Mouse (Mus musculus) neural tube, embryonic 12.5 days (tissue): ENCODE results near the gene Slc35b3. TPM values are rescaled to one million over a fixed set of nuclear protein-coding genes. Genes with fewer than 3 reads are reported as not detected.

Experiments used
- ATAC-seq: fragments of 200-750 bp; cut with Nextera tagmentation; 2 replicates; pipeline ENCODE4 v1.8.0; 2017; ENCODE audit warnings: low read depth, mild to moderate bottlenecking, moderate TSS enrichment, moderate library complexity; ENCODE audit not compliant: low FRiP score
- H3K27ac ChIP-seq: fragments of 300-500 bp; sonication (generic); 2 replicates; pipeline ENCODE4 v1.5.1; 2016
- H3K27me3 ChIP-seq: fragments of 300-500 bp; sonication (generic); replicated peaks from 2 replicates; pipeline ENCODE4 v1.6.1; 2016; ENCODE audit warnings: mild to moderate bottlenecking
- H3K36me3 ChIP-seq: fragments of 300-500 bp; sonication (generic); 2 replicates; pipeline ENCODE4 v1.6.1; 2016; ENCODE audit warnings: mild to moderate bottlenecking
- H3K4me1 ChIP-seq: fragments of 300-500 bp; sonication (generic); 2 replicates; pipeline ENCODE4 v1.6.1; 2016
- H3K4me2 ChIP-seq: fragments of 300-500 bp; sonication (generic); replicated peaks from 2 replicates; pipeline ENCODE4 v1.6.1; 2016; ENCODE audit warnings: mild to moderate bottlenecking
- H3K4me3 ChIP-seq: fragments of 300-500 bp; sonication (generic); 2 replicates; pipeline ENCODE4 v1.5.1; 2016
- H3K9ac ChIP-seq: fragments of 300-500 bp; sonication (generic); 2 replicates; pipeline ENCODE4 v1.6.1; 2016; ENCODE audit warnings: mild to moderate bottlenecking
- H3K9me3 ChIP-seq: fragments of 300-500 bp; sonication (generic); 2 replicates; pipeline ENCODE4 v1.6.1; 2016; ENCODE audit warnings: mild to moderate bottlenecking
- WGBS: fragments of 180-500 bp; shearing (Covaris S2); methylation state at CpG from one replicate; pipeline ENCODE4 v1.1.7; 2016; 5-methylcytosine and 5-hydroxymethylcytosine counted together
- polyA plus RNA-seq: library from polyadenylated mRNA; unstranded; fragments of >200 nt; fragmentation: Nextera tagmentation; extraction: Ambion mirVana; gene quantifications from 2 replicates; pipeline ENCODE4 v1.2.1, GENCODE M21; 2016

Slc35b3 gene
- polyA plus RNA-seq, 1 experiment from 2014 or later: 33.4 TPM

DNA sequence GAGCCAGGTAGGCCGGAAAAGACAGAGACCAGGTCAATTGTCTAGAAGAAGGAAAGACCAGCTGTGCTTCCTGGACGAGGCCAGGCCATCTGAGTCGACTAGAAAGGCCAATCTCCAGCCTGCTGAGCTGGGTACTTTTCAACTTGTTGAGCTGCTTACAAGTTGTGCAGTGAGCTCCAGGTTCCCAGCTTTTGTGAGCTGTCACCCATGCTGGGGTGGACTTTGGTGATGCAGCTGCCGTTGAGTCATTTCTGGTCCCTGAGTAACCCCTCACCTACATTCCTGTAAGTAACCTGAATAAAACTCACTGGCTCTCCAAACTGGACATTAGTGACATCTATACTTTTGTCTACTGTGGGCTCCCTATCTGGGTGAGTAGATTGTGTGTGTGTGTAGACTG, 10.4 kb upstream of the Slc35b3 start:
- 66% methylated on average over 4 of the region's 4 CpGs for WGBS
- Histone ChIP-seq H3K9me3 (no peaks in the 10 kb centered on the region), H3K4me3 (no peak overlapping the region), H3K4me2 (no peak overlapping the region), H3K9ac (no peak overlapping the region), H3K27ac (no peak overlapping the region), H3K36me3 (no peaks in the 10 kb centered on the region), H3K4me1 (no peaks in the 10 kb centered on the region; the same call in 1 of the 2 replicates), H3K27me3 (no peaks in the 10 kb centered on the region)
- ATAC-seq: no peak

DNA sequence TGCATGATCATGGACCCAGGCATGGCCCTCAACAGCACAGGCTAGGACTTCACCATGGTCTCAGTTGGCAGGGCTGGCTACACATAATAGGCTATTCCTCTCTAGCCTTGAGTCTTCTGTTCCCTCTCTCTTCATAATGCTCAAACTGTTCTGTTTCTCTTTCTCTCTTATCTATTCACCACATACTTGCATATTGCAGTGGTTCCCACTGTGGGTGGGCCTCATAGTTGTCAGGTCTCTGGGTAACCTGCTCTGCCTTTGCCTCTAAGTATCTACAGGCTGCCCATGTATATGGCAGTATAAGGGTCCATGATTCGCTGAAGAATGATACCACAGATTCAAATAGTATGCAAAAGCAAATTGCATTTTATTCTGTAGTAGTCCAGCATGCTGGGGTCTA, 6.8 kb upstream of the Slc35b3 start:
- Histone ChIP-seq H3K4me3 (no peak overlapping the region), H3K27ac (no peak overlapping the region), H3K9me3 (no peaks in the 10 kb centered on the region), H3K9ac (no peak overlapping the region), H3K4me2 (no peak overlapping the region), H3K36me3 (no peaks in the 10 kb centered on the region), H3K27me3 (no peaks in the 10 kb centered on the region), H3K4me1 (no peaks in the 10 kb centered on the region; the same call in 1 of the 2 replicates)
- 89% methylated on average over 1 of the region's 1 CpGs for WGBS
- ATAC-seq: no peak

- H3K27ac ChIP-seq: no peak overlapping the region
- H3K27me3 ChIP-seq: no peaks in the 10 kb centered on the region
- H3K4me2 ChIP-seq: no peak overlapping the region
- no peak overlapping the region for H3K4me3 ChIP-seq
- no peak overlapping the region for H3K9ac ChIP-seq
- no peaks in the 10 kb centered on the region for H3K36me3 ChIP-seq
- 90% methylated on average over 2 of the region's 2 CpGs for WGBS
- ATAC-seq: no peak
- H3K4me1 ChIP-seq: no peaks in the 10 kb centered on the region
- no peaks in the 10 kb centered on the region for H3K9me3 ChIP-seq
Observed at GRCm38 (mm10) chr13:38966922-38967448, 6.3 kb upstream of the Slc35b3 start.

DNA sequence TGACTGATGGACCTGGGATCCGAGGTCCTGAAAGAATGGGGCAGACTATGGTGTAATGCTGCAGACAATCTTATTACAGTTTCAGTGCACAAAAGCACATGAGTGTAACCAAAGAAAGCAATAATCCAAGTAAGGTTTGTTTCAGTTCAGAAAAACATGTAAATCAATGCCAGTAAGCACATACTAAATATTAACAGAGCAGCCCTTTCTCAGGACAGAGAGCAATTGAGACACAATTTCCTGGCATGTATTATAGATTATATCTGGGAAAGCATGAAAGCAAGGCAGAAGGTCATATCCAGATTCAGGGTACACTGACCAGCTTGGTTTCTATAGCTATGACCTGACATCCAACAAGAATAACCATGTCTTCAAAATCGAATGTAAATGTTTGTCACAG, 2.1 kb upstream of the Slc35b3 start:
- Histone ChIP-seq H3K27ac (no peak overlapping the region), H3K4me3 (no peak overlapping the region), H3K9me3 (no peaks in the 10 kb centered on the region), H3K27me3 (no peaks in the 10 kb centered on the region), H3K9ac (no peak overlapping the region), H3K4me2 (no peak overlapping the region), H3K36me3 (no peaks in the 10 kb centered on the region), H3K4me1 (peaks cover 12% of the 10 kb centered on the region; the same call in 1 of the 2 replicates)
- no peak for ATAC-seq
- 66% methylated on average over 2 of the region's 2 CpGs for WGBS

DNA sequence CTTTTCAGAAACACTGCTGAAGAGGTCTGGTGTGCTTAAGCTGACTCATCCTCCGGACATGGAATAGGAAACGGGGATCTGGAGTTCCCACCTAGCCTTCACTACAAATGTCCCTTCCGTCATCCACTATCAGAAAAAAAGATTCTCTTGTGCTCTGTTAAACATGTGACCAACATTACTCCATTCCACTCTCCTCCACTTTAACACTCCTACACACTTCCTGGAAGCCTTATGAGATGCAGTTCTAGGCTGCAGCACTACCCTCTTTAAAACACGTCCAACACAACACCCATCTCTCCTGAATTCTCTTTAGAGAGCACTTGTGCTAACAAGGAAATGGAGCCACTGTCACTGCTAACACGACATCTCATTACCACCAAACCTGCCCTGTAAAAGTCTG, 2.6 kb downstream of the Slc35b3 start:
- Histone ChIP-seq H3K4me3 (no peak overlapping the region), H3K36me3 (peaks cover 17% of the 10 kb centered on the region), H3K27me3 (no peaks in the 10 kb centered on the region), H3K4me1 (peaks cover 12% of the 10 kb centered on the region; the same call in 1 of the 2 replicates), H3K9ac (no peak overlapping the region), H3K27ac (no peak overlapping the region), H3K9me3 (no peaks in the 10 kb centered on the region), H3K4me2 (no peak overlapping the region)
- no peak for ATAC-seq
- WGBS: 81% methylated on average over 5 of the region's 5 CpGs

DNA sequence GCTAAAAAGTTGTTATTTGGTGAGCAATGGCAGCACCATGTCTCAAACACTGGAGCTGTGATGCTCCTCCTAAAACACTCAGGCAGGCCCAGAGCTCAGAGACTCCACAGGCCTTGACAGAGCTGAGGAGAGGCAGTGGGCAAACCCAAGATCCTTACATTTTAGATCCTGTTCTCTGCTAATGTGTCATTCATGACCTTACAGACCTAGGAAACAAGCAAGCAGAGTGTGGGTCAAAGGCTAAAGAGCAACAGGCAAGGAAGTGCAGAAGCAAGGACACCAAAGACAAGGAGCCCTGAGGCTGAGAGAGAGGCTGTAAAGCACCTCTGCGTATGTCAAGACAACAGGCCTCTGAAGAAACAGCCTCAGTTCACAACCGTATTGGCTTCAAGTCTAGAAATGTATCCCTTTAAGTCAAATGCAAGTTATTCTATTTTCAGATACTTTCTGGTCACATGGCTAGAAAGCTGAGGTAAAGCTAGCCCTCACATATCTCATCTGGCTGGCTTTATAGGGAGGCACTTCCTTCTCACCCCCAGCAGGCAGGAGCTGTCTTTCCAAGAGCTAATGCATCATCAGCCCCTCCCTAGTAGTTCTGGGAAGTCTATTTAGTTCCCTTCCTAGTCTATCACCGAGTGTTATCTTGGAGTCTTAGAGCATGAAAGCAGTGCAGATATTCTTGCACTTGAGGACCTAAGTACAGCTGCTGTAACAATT, 14.2 kb downstream of the Slc35b3 start:
- Histone ChIP-seq H3K9ac (no peak overlapping the region), H3K4me1 (no peaks in the 10 kb centered on the region), H3K4me3 (no peak overlapping the region), H3K27ac (no peak overlapping the region), H3K4me2 (no peak overlapping the region), H3K27me3 (no peaks in the 10 kb centered on the region), H3K36me3 (peaks cover 29% of the 10 kb centered on the region), H3K9me3 (no peaks in the 10 kb centered on the region)
- ATAC-seq: no peak
- 81% methylated on average over 3 of the region's 3 CpGs for WGBS

GRCm38 (mm10) chr13:38945767-38946166, 14.9 kb downstream of the Slc35b3 start:
- WGBS: 94% methylated on average over 1 of the region's 1 CpGs
- Histone ChIP-seq H3K27ac (no peak overlapping the region), H3K4me2 (no peak overlapping the region), H3K4me1 (no peaks in the 10 kb centered on the region), H3K9ac (no peak overlapping the region), H3K36me3 (peaks cover 30% of the 10 kb centered on the region), H3K9me3 (no peaks in the 10 kb centered on the region), H3K27me3 (no peaks in the 10 kb centered on the region), H3K4me3 (no peak overlapping the region)
- ATAC-seq: no peak

GRCm38 (mm10) chr13:38944951-38945350, 15.7 kb downstream of the Slc35b3 start:
- H3K27me3 ChIP-seq: no peaks in the 10 kb centered on the region
- 93% methylated on average over 6 of the region's 6 CpGs for WGBS
- H3K4me1 ChIP-seq: no peaks in the 10 kb centered on the region
- H3K4me3 ChIP-seq: no peak overlapping the region
- no peak for ATAC-seq
- no peak overlapping the region for H3K27ac ChIP-seq
- no peak overlapping the region for H3K4me2 ChIP-seq
- H3K9ac ChIP-seq: no peak overlapping the region
- peaks cover 26% of the 10 kb centered on the region for H3K36me3 ChIP-seq
- no peaks in the 10 kb centered on the region for H3K9me3 ChIP-seq

- Histone ChIP-seq H3K4me2 (no peak overlapping the region), H3K4me1 (no peaks in the 10 kb centered on the region), H3K27me3 (no peaks in the 10 kb centered on the region), H3K9ac (no peak overlapping the region), H3K4me3 (no peak overlapping the region), H3K36me3 (peaks cover 29% of the 10 kb centered on the region), H3K27ac (no peak overlapping the region), H3K9me3 (no peaks in the 10 kb centered on the region)
- no peak for ATAC-seq
- 93% methylated on average over 4 of the region's 4 CpGs for WGBS
Observed at GRCm38 (mm10) chr13:38941786-38942185, 18.9 kb downstream of the Slc35b3 start.

DNA sequence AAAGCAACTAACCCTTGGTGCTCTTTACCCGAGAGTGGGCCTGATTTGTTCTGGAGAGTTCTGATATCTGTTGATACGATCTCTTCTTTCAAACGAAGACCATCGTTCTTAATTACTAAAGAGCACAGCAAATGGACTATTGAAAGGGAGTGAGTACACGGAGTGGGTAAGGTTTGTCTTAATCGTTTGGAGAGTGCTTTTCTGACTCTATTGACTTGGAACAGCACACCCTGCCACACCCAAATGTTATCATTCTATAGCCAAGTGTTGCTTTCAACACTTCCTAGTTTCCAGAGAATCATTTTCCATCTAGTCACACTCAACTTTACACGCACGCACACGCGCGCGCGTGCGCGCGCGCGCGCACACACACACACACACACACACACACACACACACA, 19.4 kb downstream of the Slc35b3 start:
- no peak overlapping the region for H3K27ac ChIP-seq
- H3K9me3 ChIP-seq: no peaks in the 10 kb centered on the region
- H3K4me1 ChIP-seq: no peaks in the 10 kb centered on the region
- no peak overlapping the region for H3K4me2 ChIP-seq
- H3K36me3 ChIP-seq: peaks cover 32% of the 10 kb centered on the region
- H3K9ac ChIP-seq: no peak overlapping the region
- H3K27me3 ChIP-seq: no peaks in the 10 kb centered on the region
- WGBS: 98% methylated on average over 19 of the region's 19 CpGs
- H3K4me3 ChIP-seq: no peak overlapping the region
- ATAC-seq: no peak

DNA sequence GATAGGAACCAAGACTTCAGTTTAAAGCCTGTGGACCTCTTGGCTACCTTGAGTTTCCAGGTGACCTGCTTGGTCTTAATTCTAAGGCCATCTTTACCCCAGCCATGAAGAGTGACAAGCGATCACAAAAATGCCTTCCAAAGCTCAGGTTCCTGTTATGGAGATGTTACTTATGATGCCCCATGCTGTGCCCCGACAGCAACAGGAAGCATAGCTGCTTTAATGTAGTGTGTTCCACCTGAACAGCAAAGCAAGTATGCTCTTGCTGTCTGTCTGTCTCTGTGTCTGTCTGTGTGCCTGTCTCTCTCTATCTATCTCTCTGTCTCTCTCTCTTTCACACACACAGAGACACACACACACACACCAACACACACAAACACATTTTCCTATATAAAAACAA, 22.2 kb downstream of the Slc35b3 start:
- no peak overlapping the region for H3K4me3 ChIP-seq
- H3K36me3 ChIP-seq: peaks cover 47% of the 10 kb centered on the region
- H3K9ac ChIP-seq: no peak overlapping the region
- no peak for ATAC-seq
- WGBS: 93% methylated on average over 2 of the region's 2 CpGs
- no peaks in the 10 kb centered on the region for H3K4me1 ChIP-seq
- no peak overlapping the region for H3K27ac ChIP-seq
- H3K9me3 ChIP-seq: no peaks in the 10 kb centered on the region
- no peaks in the 10 kb centered on the region for H3K27me3 ChIP-seq
- H3K4me2 ChIP-seq: no peak overlapping the region

DNA sequence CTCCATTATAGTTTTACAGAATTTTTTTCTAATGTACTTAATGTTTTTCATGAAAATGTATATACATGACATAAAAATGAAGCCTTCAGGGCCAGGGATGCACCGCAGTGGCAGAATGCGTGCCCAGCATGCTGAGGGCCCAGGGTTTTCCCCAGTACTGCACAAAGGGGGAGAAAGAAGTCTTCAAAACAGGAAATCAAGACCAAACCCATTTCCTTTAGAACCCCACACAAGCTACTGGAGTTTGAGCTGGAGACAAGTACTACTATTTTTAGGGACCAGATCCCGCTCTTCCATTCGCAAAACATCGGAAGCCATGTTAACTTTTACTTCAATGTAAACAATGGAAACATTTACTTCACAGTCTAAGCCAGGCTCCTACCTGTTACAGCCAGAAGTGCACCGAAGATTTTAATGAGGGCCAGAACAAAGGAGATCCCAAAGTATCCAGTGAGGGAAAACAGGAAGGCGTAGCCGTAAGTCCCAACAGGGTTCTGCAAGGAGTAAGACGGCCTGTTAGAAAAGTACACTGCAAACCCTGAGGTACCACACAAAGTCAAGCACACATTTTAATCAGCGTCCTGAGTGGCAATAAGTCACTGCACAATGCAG, 23.7 kb downstream of the Slc35b3 start:
- no peak for ATAC-seq
- no peaks in the 10 kb centered on the region for H3K27me3 ChIP-seq
- peaks cover 46% of the 10 kb centered on the region for H3K36me3 ChIP-seq
- WGBS: 89% methylated on average over 10 of the region's 10 CpGs
- H3K4me1 ChIP-seq: no peaks in the 10 kb centered on the region
- no peak overlapping the region for H3K4me2 ChIP-seq
- no peak overlapping the region for H3K27ac ChIP-seq
- no peak overlapping the region for H3K4me3 ChIP-seq
- H3K9ac ChIP-seq: no peak overlapping the region
- no peaks in the 10 kb centered on the region for H3K9me3 ChIP-seq
